Mouse (Mus musculus): Measurements from ENCODE around the gene Fcgr3.

GRCm38 (mm10) chr1:171113873-171114299 is 49.2 kb upstream of the Fcgr3 start, which contains the start of gene Cfap126:
- TF ChIP-seq CTCF (IDR thresholded peaks at IDR 0.05) (no peak), EP300 (IDR thresholded peaks at IDR 0.05) (0 out of 2 replicates have a peak, but pooled peaks have one; percentile 3)
